Mouse (Mus musculus): ENCODE measurements around the gene Sox18.

Sox18 gene

DNA sequence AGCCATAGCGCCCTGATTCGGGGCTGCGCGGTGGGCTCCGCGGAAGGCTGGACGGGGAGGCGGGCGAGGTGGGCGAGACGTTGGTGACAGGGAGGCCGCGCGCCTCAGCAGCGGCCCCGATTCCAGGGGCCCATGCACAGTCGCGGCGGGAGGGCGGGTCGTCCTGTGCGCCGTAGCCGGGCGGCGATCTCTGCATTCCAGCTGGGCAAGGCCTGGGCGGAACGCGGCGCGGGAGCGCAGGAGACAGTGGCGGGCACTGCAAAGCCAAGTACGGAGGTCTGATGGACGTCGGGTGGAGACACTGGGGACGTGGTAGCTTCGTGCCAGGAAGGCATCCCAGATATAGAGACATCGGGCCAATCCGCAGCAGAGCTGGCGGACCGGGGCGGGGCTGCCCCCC is at the start of gene Sox18:
Sox18 (minus strand) TSS at position 315 of the 400 bp plus-strand sequence.
- no peak for DNase-seq (ENCODE audit: low spot score)

DNA sequence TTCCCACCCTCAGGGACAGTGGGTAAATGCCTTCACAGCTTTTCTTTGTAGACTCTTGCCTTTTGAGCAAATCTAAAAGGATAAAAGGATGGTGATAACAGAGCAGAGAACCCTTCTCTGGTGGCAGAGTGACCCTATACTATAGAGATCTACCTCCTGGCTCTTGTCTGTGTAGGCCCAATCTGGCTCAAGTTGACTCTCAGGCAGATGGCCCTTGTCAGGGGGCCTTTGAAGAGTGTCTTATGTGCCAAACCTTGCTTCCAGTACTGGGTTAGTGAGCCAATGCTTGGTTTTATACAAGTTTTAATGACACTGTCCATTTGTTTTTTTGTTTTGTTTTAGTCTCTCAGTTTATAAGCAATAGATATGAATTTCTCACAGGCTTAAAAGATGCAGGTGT is 49.8 kb upstream of the Sox18 start:
- DNase-seq (ENCODE audit: low spot score) = no peak

DNA sequence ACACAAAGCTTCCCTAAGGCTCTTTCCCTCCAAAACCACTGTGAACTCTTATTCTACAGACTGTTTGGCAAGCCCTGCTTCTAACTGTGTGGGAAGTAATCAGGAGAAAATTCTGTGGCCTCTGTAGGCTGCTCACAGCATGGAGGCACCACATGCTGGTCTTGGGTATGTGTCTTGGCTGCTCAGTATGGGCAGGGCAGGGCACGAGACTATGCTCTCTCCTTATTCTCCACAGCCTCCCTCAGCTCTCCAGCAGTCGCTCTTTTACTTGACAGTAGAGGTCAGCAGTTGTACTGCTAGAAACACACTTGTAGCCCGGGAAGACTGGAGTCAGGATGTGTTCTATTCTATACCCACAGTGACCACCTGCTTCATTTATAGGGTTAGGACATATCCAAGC is 48.6 kb upstream of the Sox18 start:
- DNase-seq (ENCODE audit: low spot score) = no peak

DNA sequence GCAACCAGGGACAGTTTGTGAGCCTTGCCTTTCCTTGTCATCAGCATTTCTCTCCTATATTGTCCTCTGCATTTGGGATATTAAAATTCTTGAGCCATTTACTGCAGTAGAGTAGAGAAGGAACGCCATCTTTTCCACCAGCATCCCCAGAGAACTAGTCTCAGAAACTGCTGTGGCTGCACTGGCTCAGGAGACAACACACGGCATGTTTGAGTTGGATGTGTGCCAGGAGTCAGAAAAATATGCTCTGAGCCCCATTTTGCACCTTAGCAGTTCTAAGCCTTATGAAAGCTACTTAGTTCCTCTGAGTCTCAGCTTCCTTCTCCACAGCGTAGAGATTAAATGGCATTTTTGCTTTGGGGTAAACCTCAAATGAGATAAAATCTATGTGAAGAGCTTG is 45.6 kb upstream of the Sox18 start:
- DNase-seq (ENCODE audit: low spot score) = no peak

DNA sequence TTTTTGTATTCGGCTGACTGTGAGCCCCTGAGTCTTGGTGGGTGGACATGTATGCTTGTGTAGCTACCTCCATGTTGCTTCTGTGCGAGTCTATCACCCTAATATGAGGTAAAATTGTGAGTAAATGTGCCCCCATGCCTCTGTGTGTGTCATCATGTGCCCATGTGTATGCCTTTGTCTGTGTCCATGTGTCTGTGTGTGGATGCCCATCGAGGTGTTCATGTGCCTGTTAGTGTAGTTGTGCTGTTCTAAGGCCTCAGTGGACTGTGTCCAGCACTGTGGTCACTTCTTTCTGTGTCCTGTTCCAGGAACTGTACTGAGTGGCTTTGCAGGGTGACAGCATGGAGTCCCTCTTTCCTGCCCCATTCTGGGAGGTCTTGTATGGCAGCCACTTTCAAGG is 43.9 kb upstream of the Sox18 start:
- DNase-seq (ENCODE audit: low spot score) = no peak

DNA sequence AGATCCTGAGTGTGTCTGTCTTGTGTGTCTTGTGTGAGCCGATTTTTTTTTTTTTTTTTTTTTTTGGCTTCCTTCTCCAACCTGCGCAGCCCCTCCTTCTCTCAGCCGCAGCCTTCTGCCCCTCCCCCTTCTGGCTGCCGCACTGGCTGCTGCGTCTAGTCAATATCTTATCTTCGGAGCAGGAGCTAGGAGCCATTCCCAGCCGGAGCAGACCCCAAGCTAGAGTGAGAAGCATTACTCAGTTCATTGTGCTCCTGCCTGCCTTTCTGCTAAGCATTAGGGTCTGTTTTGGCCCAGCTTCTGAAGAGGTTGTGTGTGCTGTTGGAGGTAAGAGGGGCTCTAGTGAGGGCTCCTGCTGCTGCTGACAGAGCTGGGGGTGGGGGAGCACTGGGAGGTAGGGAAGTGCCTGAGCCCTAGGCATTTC is 43.5 kb upstream of the Sox18 start, which contains the start of gene Oprl1:
Oprl1 (plus strand) TSS at position 114 of the 424 bp plus-strand sequence.
- peak; percentile 13 for DNase-seq (ENCODE audit: low spot score)

DNA sequence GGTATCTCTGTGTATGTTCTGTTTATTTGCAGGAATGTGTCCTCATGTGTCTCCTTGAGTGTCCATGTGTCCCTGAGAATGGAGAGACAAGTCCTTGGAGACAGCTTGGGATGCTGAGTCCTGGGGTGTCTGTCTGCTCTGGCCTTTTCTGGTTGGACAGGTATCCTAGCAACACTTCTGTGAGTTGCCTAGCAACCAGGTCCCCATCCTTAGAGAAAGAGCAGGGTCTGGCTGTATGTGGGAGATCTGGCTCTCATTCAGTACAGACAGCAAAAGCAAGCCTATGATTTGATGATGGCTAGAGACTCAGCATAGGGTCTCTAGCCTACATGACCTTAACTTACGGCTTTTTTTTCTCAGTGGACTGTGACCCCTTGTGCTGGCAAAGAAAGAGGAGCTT is 42.3 kb upstream of the Sox18 start:
- DNase-seq (ENCODE audit: low spot score) = no peak

DNA sequence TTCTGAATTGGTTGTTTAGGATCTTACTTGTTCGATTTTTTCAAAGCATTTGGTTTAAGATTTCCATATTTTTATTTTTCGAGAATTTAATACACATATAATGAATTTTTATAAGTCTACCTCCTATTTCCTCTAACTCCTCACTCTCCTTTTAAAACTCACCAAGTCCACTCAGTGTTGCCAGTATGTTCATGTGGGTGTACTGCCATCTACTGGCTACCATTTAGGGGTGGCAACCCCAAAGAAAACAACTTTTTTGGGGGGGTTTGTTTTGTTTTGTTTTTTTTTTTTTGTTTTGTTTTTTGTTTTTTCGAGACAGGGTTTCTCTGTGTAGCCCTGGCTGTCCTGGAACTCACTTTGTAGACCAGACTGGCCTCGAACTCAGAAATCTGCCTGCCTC is 35.2 kb upstream of the Sox18 start:
- no peak for DNase-seq (ENCODE audit: low spot score)

DNA sequence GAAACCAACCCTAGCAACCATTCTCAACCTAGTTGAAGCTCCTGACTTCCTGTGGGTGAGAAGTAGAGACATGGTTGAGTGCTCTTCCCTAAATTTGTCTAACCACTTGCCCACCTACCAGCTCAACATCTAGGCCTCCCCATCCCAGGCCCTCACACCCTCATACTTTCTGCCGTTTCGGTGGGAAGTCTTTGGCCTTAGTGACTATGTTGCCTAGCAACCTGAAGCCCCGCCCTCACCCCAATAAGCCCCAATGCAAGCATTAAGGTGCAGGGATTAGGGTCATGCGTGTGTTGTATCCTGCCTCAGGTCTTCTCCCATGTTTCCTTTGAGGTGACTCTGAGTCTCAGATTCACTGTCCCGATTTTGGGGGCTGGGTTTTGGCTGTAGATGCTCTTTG is 26.8 kb upstream of the Sox18 start, which contains the start of gene Lkaaear1:
Lkaaear1 (minus strand) TSS at position 202 of the 400 bp plus-strand sequence.
- no peak for DNase-seq (ENCODE audit: low spot score)

DNA sequence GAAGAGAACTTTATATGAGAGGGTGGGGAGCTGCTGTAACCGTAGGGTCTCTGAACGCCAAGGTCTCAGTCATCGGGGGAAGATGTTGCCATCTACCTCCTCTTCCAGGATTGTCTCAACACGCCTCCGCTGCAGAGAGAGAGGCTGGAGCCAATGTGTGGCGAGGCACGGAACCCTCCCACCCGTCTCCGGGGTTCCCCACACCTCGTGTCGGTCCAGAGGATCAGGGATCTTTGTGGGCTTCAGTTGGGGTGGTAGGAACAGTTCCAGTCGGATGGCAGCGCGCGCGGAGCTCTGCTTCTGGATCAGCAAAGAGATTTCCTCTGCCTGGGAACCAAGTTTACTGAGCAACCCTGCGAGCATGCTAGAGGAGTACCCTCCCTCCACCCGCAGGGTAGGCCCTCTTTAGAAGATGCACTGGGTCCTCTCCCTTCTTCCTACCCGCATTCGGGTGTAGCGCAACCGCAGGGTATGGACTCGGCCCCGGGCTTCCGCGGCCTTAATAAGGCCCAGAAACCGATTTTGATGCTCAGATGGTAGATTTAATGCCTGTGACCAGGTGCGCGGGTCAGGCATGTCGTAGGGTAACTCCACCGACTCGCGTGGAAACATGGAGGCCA is 25.5 kb upstream of the Sox18 start:
- DNase-seq (ENCODE audit: low spot score) = no peak

DNA sequence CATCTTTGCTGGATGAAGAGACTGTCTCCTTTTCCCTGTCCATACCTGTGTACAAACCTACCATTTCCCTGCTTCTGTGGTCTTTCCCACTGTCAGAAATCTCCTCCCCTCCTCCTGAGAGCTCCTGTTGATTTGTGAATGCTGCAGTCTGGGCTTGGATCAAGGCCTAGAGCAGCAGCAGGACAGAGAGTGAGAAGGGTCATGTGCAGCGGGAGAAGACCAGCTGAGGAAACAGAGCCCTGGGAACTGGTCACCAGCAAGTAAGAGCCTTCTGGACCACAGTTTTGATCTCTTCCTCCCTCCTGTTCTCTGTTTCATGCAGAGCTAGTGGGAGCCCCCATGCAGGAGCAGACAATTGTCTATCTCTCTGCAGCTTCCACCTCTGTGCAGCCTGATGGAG is 24.3 kb upstream of the Sox18 start:
- DNase-seq (ENCODE audit: low spot score) = no peak

DNA sequence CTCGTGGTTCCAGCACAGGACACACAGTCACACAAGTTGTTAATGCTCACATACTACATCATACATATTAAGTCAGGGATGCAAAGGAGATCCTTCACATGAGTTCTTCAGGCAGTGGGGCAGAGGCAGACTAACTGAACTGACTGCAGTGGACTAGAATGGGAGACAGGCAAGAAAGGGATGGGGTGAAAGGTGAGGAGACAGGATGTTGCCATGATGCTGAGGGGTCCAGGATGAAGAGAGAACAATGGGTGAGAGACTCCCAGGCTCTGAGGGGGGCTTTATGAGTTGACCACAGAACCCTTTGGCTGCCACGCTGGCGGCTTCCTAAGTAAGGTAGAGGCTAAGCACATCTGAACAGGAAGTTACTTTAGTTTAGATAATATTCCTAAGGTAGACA is 23.1 kb upstream of the Sox18 start:
- DNase-seq (ENCODE audit: low spot score) = no peak

DNA sequence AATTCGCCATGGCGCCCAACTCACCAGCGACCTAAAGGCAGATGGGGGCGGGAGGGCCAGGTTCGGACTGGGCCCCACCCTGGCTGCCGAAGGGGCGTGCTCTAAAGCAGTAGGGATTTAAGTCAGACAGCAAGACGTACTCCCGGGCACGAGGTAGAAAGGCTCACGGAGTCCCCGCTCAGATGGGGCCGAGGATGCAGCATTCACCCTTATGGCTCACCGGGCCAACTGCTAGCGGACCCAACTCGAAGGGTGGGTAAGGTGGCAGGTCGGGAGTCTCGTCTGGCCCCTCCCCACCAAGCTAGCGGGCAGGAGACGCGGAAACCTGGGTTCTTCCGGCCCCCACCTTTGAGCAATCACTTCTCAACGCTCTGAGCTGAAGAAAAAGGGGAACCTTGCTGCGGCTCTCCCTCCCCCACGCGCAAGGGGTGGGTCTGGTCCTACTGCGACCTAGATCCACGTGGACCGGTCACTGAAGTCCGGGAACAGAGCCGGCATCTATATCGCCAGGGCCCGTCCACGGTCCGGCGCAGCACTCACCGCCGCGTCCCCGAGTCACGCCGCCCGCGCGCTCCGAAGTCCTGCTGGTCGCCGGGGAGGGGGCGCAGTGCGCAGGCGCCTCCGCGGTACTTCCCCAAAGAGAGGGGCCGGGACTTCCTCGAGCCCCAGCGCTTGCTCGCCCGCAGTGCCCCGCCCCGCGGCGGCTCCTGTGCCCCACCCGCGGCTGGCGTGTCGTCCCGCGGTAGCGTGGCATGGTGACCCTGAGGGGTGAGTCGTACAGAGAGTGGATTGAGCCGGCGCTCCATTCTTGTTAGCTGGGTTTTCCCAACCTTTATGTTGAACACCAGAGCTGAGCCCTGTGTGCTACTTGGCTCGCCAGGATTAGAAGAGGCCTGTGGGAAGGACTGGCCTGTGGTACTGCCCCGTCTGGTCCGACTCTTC is 22.2 kb upstream of the Sox18 start, which contains the start of gene Rgs19:
Rgs19 (minus strand) TSS at position 639 of the 942 bp plus-strand sequence.
- peak; percentile 77 for DNase-seq (ENCODE audit: low spot score)

DNA sequence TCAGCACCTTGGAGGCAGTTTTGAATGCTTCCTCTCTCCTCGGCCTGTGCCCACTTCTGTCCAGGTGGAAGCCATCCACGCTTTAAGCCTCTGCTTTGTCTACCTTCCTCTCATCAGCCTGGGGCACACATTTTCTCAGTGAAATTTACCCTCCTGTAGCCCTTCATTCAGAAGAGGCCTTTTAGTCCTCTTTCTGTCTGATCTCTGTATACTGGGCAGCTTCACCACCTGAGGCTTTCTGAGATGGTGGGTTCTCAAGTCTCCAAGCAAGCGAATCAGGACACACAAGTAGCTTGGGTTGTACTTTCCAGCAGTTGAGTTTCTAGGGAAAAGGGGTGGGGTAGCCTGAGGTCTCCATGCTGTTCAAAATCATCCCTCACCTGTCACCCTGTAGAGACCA is 20.9 kb upstream of the Sox18 start:
- no peak for DNase-seq (ENCODE audit: low spot score)

DNA sequence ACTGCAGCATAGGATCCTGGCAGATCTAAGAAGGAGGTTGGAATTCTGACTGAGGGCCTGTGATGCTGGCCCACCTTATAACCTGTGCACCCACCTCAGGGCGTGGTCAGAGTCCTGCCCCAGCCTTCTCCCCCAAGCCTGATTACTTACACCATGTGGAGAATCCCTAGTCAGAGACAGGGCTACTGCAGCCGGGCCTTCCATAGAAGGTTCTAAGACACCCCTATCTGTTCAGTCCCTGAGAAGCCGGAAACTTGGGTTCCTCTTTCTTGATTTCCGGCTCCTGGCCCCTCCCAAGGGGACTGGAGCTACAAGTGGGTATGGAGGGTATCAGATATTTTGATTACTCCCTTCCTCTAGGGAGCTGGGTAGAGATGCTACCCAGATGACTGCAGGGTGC is 20.1 kb upstream of the Sox18 start:
- DNase-seq (ENCODE audit: low spot score) = no peak

DNA sequence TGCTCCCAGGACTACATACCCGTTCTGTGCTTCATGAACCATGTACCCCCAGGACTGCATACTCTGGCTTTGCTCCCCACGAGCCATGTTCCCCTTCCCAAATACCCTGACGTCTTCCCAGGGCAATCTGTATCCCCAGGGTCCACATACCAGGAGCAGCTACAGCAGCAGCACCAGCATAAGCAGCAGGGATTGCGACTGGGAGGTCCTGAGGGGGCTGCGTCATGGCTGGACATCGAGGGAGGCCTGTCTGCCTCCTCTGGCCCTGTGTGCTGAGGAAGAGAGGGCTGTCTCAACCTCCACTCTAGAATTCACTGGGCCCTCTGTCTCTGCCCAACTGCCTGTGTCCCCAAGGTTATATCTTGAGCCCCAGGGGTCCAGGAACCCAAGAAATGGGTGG is 19.6 kb upstream of the Sox18 start:
- no peak for DNase-seq (ENCODE audit: low spot score)

DNA sequence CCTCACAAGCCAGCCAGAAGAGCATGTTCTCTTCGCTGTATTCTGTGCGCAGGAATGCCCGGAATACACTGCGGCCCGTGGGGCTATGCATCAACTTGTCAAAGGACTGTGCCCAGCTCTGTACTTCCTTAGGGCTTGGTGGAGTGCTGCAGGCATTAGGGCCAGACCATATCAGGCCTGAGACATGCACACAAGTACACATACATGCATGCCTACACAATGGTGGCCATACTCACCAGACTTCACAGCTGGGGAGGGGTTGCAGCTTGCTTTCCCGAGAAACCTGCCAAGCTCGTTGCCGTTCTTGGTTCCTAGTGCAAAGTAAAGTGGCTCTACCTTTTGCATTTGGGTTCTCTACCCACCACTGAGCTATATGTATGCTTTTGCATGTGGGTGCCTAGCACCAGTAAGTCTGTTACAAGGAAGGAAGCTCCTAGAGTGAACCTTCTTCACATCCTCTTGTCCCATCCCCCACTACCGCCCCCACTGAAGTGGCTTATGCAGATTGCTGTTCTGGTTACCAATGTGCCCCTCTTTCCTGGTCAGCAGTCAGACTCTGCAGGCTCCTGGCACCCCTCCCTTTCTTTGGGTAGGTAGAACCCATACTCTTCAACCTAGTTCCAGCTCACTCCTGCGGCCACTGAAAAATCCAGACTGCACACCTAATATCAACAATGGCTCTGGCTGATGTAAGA is 18.2 kb upstream of the Sox18 start:
- no peak for DNase-seq (ENCODE audit: low spot score)

DNA sequence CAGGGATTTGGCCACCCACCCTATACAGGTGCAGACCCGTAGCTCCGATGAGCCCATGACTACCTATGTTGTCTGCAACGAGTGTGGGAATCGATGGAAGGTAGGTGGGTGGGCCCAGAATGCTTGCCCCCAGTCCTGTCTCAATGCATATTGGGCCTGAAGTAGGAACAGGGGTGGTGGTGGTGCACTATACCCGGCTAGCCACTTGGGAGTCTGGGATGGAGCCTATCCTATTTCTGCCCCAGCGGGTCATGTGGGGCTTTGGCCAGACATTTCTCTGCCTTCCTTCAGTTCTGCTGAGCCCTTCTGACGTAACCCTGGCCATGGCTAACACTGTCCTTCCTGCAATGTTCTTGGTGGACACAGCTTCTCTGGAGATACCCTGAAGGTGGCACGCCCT is 16.1 kb upstream of the Sox18 start:
- DNase-seq (ENCODE audit: low spot score) = no peak

DNA sequence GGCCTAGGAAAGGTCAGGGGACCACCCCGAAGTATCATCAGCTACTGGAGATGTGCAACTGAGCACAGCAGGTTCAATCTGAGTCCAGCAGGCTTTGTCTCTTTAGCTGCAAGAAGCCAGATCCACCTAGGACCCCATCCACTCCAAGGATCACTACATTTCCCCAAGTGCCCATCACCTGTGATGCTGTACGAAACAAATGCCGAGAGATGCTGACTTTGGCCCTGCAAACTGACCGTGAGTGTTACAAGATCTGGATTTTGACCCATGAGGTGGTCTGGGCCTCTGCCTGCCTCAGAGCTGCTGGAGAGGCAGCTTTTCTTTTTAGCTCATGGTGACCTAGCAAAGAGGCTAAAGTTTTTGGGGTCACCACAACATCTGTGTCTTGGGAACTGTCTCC is 14.2 kb upstream of the Sox18 start:
- no peak for DNase-seq (ENCODE audit: low spot score)

DNA sequence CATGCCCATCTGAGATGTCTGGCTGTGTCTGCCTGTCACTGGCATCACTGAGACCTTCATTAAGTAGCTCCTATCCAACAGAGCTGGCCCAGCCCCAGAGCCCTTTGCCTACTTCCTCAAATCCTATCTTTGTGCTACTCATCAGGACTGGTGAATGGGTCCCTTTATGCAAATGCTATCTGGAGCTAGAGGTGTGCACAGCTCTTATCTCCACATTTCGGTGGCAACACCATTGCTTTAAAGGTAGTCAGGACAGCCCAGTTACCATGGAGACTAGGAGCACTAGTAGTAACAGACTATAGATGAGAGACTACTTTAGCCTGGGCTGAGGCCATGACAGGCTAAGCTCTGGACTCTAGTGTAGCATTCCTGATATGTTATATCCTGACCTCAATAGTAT is 13.3 kb upstream of the Sox18 start:
- DNase-seq (ENCODE audit: low spot score) = no peak

DNA sequence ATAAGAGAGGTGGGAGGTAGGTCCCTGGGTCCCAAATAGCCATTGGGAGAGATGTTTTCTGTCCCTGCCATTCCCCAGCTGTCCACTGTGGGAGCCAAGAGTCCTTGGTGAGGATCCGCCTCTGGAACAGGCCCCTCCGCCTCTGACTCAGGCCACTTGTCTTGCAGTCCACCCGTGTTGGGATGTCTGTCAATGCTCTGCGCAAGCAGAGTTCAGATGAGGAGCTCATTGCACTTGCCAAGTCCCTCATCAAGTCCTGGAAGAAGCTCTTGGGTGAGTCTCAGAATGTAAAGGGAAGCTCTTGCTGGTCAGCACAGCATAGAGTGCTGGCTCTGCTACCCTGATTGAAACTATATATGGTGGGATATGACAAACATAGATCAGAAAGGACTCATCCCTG is 11.9 kb upstream of the Sox18 start:
- DNase-seq (ENCODE audit: low spot score) = no peak

DNA sequence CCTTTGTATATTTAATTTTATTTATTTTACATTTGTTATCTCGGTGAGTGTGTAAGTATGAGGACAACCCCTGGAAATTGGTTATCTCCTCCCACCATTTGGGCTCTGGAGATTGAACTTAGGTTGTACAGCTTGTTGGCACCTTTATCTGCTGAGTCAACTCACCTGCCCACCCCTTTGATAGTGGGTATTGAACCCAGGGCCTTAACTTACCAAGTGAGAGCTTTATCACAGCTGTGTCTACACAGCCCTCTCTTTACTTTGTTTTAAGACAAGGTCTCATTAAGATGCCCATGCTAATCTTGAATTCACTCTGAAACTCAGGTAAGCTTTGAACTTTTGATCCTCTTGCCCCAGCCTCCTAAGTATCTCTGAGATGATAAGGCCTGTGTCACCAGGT is 10.5 kb upstream of the Sox18 start:
- no peak for DNase-seq (ENCODE audit: low spot score)

DNA sequence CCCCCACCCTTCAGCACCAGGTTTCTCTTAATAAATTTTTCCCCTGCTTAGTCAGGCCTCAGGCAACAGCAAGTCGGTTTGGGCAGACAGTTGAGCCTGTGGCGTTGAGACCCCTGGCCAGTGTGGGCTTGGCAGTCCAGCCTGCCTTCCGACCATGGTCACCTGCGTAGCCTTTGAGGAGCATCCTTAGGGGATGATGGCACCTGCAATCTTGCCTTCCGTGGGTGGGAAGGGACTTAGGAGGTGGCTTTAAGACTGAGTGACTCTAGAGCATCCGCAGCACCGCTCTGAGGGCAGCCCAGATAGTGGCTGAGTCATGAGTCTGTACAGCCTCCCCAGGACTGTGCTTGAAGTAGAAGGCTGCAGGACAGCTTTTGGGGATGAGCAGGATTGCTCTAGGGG is 9.3 kb upstream of the Sox18 start:
- peak; percentile 19 for DNase-seq (ENCODE audit: low spot score)

All from yolk sac, embryonic 10.5 days (tissue).